Mouse (Mus musculus) liver, embryonic 11.5 days (tissue): ENCODE measurements around the gene Gm10803. TPM values are rescaled to one million over a fixed set of nuclear protein-coding genes. Genes with fewer than 3 reads are reported as not detected.

Experiments
- ATAC-seq: fragments of 200-750 bp; cut with Nextera tagmentation; replicated peaks from 2 replicates; pipeline ENCODE4 v1.8.0; 2017; ENCODE audit warnings: moderate number of reproducible peaks, mild to moderate bottlenecking, moderate TSS enrichment, moderate library complexity; ENCODE audit not compliant: low FRiP score
- DNase-seq: peaks from one replicate; pipeline ENCODE4 v3.0.0-alpha.2; 2017; ENCODE audit warnings: low spot score
- H3K27ac ChIP-seq: fragments of 300-500 bp; sonication (generic); 2 replicates; pipeline ENCODE4 v1.5.1; 2014; ENCODE audit warnings: mild to moderate bottlenecking, low read depth, low read length, control low read depth
- H3K27me3 ChIP-seq: fragments of 300-500 bp; sonication (generic); replicated peaks from 2 replicates; pipeline ENCODE4 v1.6.1; 2014; ENCODE audit warnings: low read length, mixed read lengths; ENCODE audit not compliant: control insufficient read depth, insufficient read depth
- H3K36me3 ChIP-seq: fragments of 300-500 bp; sonication (generic); 2 replicates; pipeline ENCODE4 v1.6.1; 2014; ENCODE audit warnings: mild to moderate bottlenecking, low read length, moderate library complexity, mixed read lengths; ENCODE audit not compliant: control insufficient read depth, insufficient read depth
- H3K4me1 ChIP-seq: fragments of 300-500 bp; sonication (generic); replicated peaks from 2 replicates; pipeline ENCODE4 v1.6.1; 2014; ENCODE audit warnings: low read length, mixed read lengths; ENCODE audit not compliant: control insufficient read depth, insufficient read depth
- H3K4me2 ChIP-seq: fragments of 300-500 bp; sonication (generic); 2 replicates; pipeline ENCODE4 v1.6.1; 2014; ENCODE audit warnings: mild to moderate bottlenecking, control low read depth, moderate library complexity
- H3K4me3 ChIP-seq: fragments of 300-500 bp; sonication (generic); 2 replicates; pipeline ENCODE4 v1.5.1; 2014; ENCODE audit warnings: low read depth, low read length, control low read depth
- H3K9ac ChIP-seq: fragments of 300-500 bp; sonication (generic); 2 replicates; pipeline ENCODE4 v1.6.1; 2014; ENCODE audit warnings: low read depth, low read length, control low read depth
- H3K9me3 ChIP-seq: fragments of 300-500 bp; sonication (generic); 2 replicates; pipeline ENCODE4 v1.6.1; 2016; ENCODE audit warnings: low read length, inconsistent platforms, mixed read lengths; ENCODE audit not compliant: control insufficient read depth
- WGBS: fragments of 180-500 bp; shearing (Covaris S2); extraction: QIAGEN DNeasy Blood & Tissue Kit; methylation state at CpG from one replicate; pipeline ENCODE4 v1.1.7; 2014; 5-methylcytosine and 5-hydroxymethylcytosine counted together
- polyA plus RNA-seq: library from polyadenylated mRNA; unstranded; fragments of >200 nt; fragmentation: Nextera tagmentation; extraction: Ambion mirVana; gene quantifications from 2 replicates; pipeline ENCODE4 v1.2.1, GENCODE M21; 2014

Gene Gm10803
- polyA plus RNA-seq, 1 experiment from 2014 or later: not detected

GRCm38 (mm10) chr2:93604601-93605285 is 44.4 kb downstream of the Gm10803 start:
- ATAC-seq (no peak), DNase-seq (no peak)
- no peak overlapping the region for H3K4me2 ChIP-seq
- H3K9ac ChIP-seq: no peak overlapping the region
- no peaks in the 10 kb centered on the region for H3K36me3 ChIP-seq
- H3K4me1 ChIP-seq: no peaks in the 10 kb centered on the region
- no peak overlapping the region for H3K27ac ChIP-seq
- H3K27me3 ChIP-seq: no peaks in the 10 kb centered on the region; the same call in 1 of the 2 replicates
- no peaks in the 10 kb centered on the region for H3K9me3 ChIP-seq
- 86% methylated on average over 6 of the region's 6 CpGs for WGBS
- H3K4me3 ChIP-seq: no peak overlapping the region

- ATAC-seq: no peak
- 74% methylated on average over 3 of the region's 3 CpGs for WGBS
- Histone ChIP-seq H3K4me3 (no peak overlapping the region), H3K27me3 (no peaks in the 10 kb centered on the region; the same call in 1 of the 2 replicates), H3K9me3 (no peaks in the 10 kb centered on the region), H3K9ac (no peak overlapping the region), H3K4me1 (no peaks in the 10 kb centered on the region), H3K4me2 (no peak overlapping the region), H3K27ac (no peak overlapping the region), H3K36me3 (no peaks in the 10 kb centered on the region)
- DNase-seq: no peak
Measured at GRCm38 (mm10) chr2:93608800-93609199, 48.4 kb downstream of the Gm10803 start.

DNA sequence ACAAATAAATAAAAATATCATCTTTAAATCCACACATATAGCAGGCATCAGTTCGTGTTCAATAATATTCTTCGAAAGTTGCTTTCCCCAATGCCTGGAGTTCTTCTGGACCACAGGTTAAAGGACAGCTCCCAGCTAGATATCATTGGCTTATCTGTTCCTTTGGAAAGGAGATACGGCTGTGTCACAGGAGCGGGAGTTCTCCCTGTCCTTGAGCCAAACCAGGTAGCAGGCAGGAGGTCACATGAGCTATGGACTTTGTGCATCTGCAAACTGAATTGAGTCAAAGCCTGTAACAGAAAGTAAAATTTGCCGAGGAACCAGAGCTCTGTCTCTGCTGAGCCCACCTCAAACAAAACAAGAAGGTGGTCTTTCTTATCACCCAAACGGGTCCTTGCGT is 52.7 kb downstream of the Gm10803 start:
- H3K27ac ChIP-seq: no peak overlapping the region
- no peaks in the 10 kb centered on the region for H3K9me3 ChIP-seq
- no peaks in the 10 kb centered on the region for H3K36me3 ChIP-seq
- ATAC-seq (no peak), DNase-seq (no peak)
- no peak overlapping the region for H3K4me3 ChIP-seq
- no peaks in the 10 kb centered on the region for H3K27me3 ChIP-seq
- 66% methylated on average over 7 of the region's 7 CpGs for WGBS
- no peaks in the 10 kb centered on the region for H3K4me1 ChIP-seq
- no peak overlapping the region for H3K9ac ChIP-seq
- no peak overlapping the region for H3K4me2 ChIP-seq

Other genes starting within 250 kb of the Gm10803 start
- 19.4 and 19.5 TPM in 2 replicates for gene Tspan18, start 226.1 kb upstream of the Gm10803 start, polyA plus RNA-seq
- 16.5 and 16.9 TPM in 2 replicates for gene Cd82, start 97.4 kb upstream of the Gm10803 start, polyA plus RNA-seq
- gene Alx4, start 81.8 kb downstream of the Gm10803 start, polyA plus RNA-seq: 0.97 and 1.7 TPM in 2 replicates